Mouse (Mus musculus) CH12.LX (cell line): ENCODE results near the gene Kcnd3. TPM values are rescaled to one million over a fixed set of nuclear protein-coding genes. Genes with fewer than 3 reads are reported as not detected.

Experiments used
- DNase-seq: peaks from one replicate; pipeline ENCODE4 v3.0.0-alpha.2; 2013; ENCODE audit errors: extremely low read depth
- H3K27ac ChIP-seq: 2 replicates; pipeline ENCODE4 v1.5.1; 2012; ENCODE audit warnings: low read depth, mild to moderate bottlenecking, control low read depth, moderate library complexity; ENCODE audit not compliant: insufficient read depth
- H3K27me3 ChIP-seq: replicated peaks from 2 replicates; pipeline ENCODE3; 2012; ENCODE audit warnings: inconsistent platforms
- H3K36me3 ChIP-seq, 2 experiments: replicated peaks in 1 of 2; 2 replicates each; pipeline versions ENCODE3 to v1.6.1; 2012; ENCODE audit warnings: inconsistent platforms in 1 of 2, low read length in 1 of 2, mild to moderate bottlenecking in 1 of 2, mixed read lengths in 1 of 2, moderate library complexity in 1 of 2; ENCODE audit not compliant: control insufficient read depth in 1 of 2, insufficient read depth in 1 of 2
- H3K4me1 ChIP-seq, 2 experiments: 2 replicates each; pipeline ENCODE4 v1.6.1; 2012; ENCODE audit warnings: inconsistent platforms in 1 of 2, moderate library complexity in 1 of 2; ENCODE audit not compliant: insufficient read depth in 2 of 2, control insufficient read depth in 1 of 2
- H3K4me2 ChIP-seq: 2 replicates; pipeline ENCODE4 v1.6.1; 2012; ENCODE audit warnings: low read depth, mild to moderate bottlenecking, control low read depth; ENCODE audit not compliant: poor library complexity, insufficient read depth, severe bottlenecking
- H3K4me3 ChIP-seq, 3 experiments: fragments of 150-350 bp in 1 of 3; sonication (generic) in 1 of 3; replicated peaks in 1 of 3; 2 replicates each; pipeline versions ENCODE3 to v1.5.1; 2011 to 2012; ENCODE audit warnings: low read depth in 2 of 3, low read length in 2 of 3, mild to moderate bottlenecking in 2 of 3, moderate library complexity in 2 of 3, control low read depth in 1 of 3, improper control_type of control experiment in 1 of 3, inconsistent platforms in 1 of 3, mixed read lengths in 1 of 3; ENCODE audit not compliant: poor library complexity in 1 of 3
- H3K79me2 ChIP-seq: replicated peaks from 2 replicates; pipeline ENCODE4 v1.6.1; 2012; ENCODE audit warnings: mild to moderate bottlenecking, moderate library complexity; ENCODE audit not compliant: control insufficient read depth, poor library complexity, insufficient read depth, severe bottlenecking; ENCODE audit errors: extremely low read depth
- H3K9ac ChIP-seq: 2 replicates; pipeline ENCODE4 v1.6.1; 2012; ENCODE audit warnings: low read depth, mild to moderate bottlenecking, control low read depth, moderate library complexity; ENCODE audit not compliant: insufficient read depth
- H3K9me3 ChIP-seq: replicated peaks from 2 replicates; pipeline ENCODE3; 2012; ENCODE audit warnings: low read length, inconsistent platforms, mixed read lengths
- CHD1 ChIP-seq: IDR thresholded peaks from 2 replicates; pipeline ENCODE4 v1.6.1; 2012; ENCODE audit warnings: low read depth, low read length, improper control_type of control experiment, inconsistent platforms
- CTCF ChIP-seq, 2 experiments: IDR thresholded peaks in 1 of 2; conservative IDR thresholded peaks in 1 of 2; 2 replicates each; pipeline ENCODE4 v1.5.1; 2011 to 2012; ENCODE audit warnings: low read depth in 2 of 2, low read length in 2 of 2, improper control_type of control experiment in 1 of 2, inconsistent platforms in 1 of 2, mild to moderate bottlenecking in 1 of 2, moderate library complexity in 1 of 2
- ELF1 ChIP-seq: IDR thresholded peaks from 2 replicates; pipeline ENCODE4 v1.6.1; 2014; ENCODE audit warnings: low read depth, mild to moderate bottlenecking, inconsistent platforms, low read length, improper control_type of control experiment
- ETS1 ChIP-seq: conservative IDR thresholded peaks from 2 replicates; pipeline ENCODE4 v1.6.1; 2012; ENCODE audit warnings: low read depth, mild to moderate bottlenecking, inconsistent platforms, low read length, improper control_type of control experiment, moderate library complexity
- HCFC1 ChIP-seq: IDR thresholded peaks from 2 replicates; pipeline ENCODE4 v1.6.1; 2012; ENCODE audit warnings: low read depth, mild to moderate bottlenecking, inconsistent platforms, low read length, improper control_type of control experiment
- IRF4 ChIP-seq: IDR thresholded peaks from 2 replicates; pipeline ENCODE4 v1.6.1; 2014; ENCODE audit warnings: low read depth, mild to moderate bottlenecking, inconsistent platforms, low read length, improper control_type of control experiment
- JUN ChIP-seq: IDR thresholded peaks from 2 replicates; pipeline ENCODE4 v1.6.1; 2011; ENCODE audit warnings: low read depth, mild to moderate bottlenecking, low read length, improper control_type of control experiment, moderate library complexity; ENCODE audit not compliant: insufficient read depth
- JUND ChIP-seq: conservative IDR thresholded peaks from 2 replicates; pipeline ENCODE4 v1.6.1; 2011; ENCODE audit warnings: low read depth, low read length, improper control_type of control experiment
- MAX ChIP-seq: IDR thresholded peaks from 2 replicates; pipeline ENCODE4 v1.6.1; 2011; ENCODE audit warnings: low read length, improper control_type of control experiment
- MAZ ChIP-seq: IDR thresholded peaks from 2 replicates; pipeline ENCODE4 v1.6.1; 2012; ENCODE audit warnings: low read depth, mild to moderate bottlenecking, inconsistent platforms, low read length, improper control_type of control experiment, moderate library complexity
- MEF2A ChIP-seq: IDR thresholded peaks from 2 replicates; pipeline ENCODE4 v1.6.1; 2014; ENCODE audit warnings: low read depth, mild to moderate bottlenecking, inconsistent platforms, low read length, improper control_type of control experiment, borderline replicate concordance
- MYC ChIP-seq: IDR thresholded peaks from 2 replicates; pipeline ENCODE4 v1.6.1; 2011; ENCODE audit warnings: low read depth, mild to moderate bottlenecking, improper control_type of control experiment, low read length
- PAX5 ChIP-seq: IDR thresholded peaks from 2 replicates; pipeline ENCODE4 v1.6.1; 2012; ENCODE audit warnings: low read length, inconsistent platforms, mixed read lengths
- POLR2A ChIP-seq: IDR thresholded peaks from 2 replicates; pipeline ENCODE4 v1.6.1; 2011; ENCODE audit warnings: low read depth, mild to moderate bottlenecking, improper control_type of control experiment, low read length
- POLR2AphosphoS2 ChIP-seq: IDR thresholded peaks from 2 replicates; pipeline ENCODE4 v1.6.1; 2011; ENCODE audit warnings: low read depth, low read length, improper control_type of control experiment
- RCOR1 ChIP-seq: conservative IDR thresholded peaks from 2 replicates; pipeline ENCODE4 v1.6.1; 2012; ENCODE audit warnings: low read depth, mild to moderate bottlenecking, inconsistent platforms, low read length, improper control_type of control experiment
- SIN3A ChIP-seq: IDR thresholded peaks from 2 replicates; pipeline ENCODE4 v1.6.1; 2012; ENCODE audit warnings: low read length, improper control_type of control experiment, inconsistent platforms
- TCF12 ChIP-seq: IDR thresholded peaks from 2 replicates; pipeline ENCODE4 v1.6.1; 2014; ENCODE audit warnings: low read depth, mild to moderate bottlenecking, inconsistent platforms, low read length, improper control_type of control experiment
- USF1 ChIP-seq: IDR thresholded peaks from 2 replicates; pipeline ENCODE4 v1.6.1; 2014; ENCODE audit warnings: low read depth, mild to moderate bottlenecking, inconsistent platforms, low read length, improper control_type of control experiment
- USF2 ChIP-seq: conservative IDR thresholded peaks from 2 replicates; pipeline ENCODE4 v1.6.1; 2011; ENCODE audit warnings: low read depth, low read length, improper control_type of control experiment
- ZC3H11A ChIP-seq: IDR thresholded peaks from 2 replicates; pipeline ENCODE4 v1.6.1; 2012; ENCODE audit warnings: low read depth, mild to moderate bottlenecking, inconsistent platforms, low read length, improper control_type of control experiment
- ZKSCAN1 ChIP-seq: IDR thresholded peaks from 2 replicates; pipeline ENCODE4 v1.6.1; 2012; ENCODE audit warnings: low read depth, inconsistent platforms, low read length, improper control_type of control experiment, borderline replicate concordance
- ZNF384 ChIP-seq: IDR thresholded peaks from 2 replicates; pipeline ENCODE4 v1.6.1; 2012; ENCODE audit warnings: low read depth, low read length, improper control_type of control experiment, inconsistent platforms
- dilution Hi-C: fragments of 300-500 bp; cut with MboI; formaldehyde crosslinking; loops from 2 replicates; pipeline ENCODE4 v1.14.3; 2020; ENCODE audit warnings: low sequenced_read_pairs; ENCODE audit not compliant: extremely low pct_unique_long_range_greater_than_20kb, extremely low pct_ligation_motif_present
- in situ Hi-C: fragments of 300-500 bp; cut with MboI; formaldehyde crosslinking; loops from 3 replicates; pipeline ENCODE4 v1.14.3; 2019; ENCODE audit warnings: low sequenced_read_pairs, low pct_ligation_motif_present, low pct_unique_long_range_greater_than_20kb, mixed read lengths
- polyA plus RNA-seq: library from polyadenylated mRNA; unstranded; fragments of >175 nt; gene quantifications from 2 replicates; pipeline ENCODE4 v1.2.1, GENCODE M21; 2012; ENCODE audit warnings: low read depth; ENCODE audit not compliant: insufficient read length
- total RNA-seq, 2 experiments: library from RNA; depleted of rRNA; stranded (reverse); fragments of 300-350 nt in 1 of 2; fragments of >200 nt in 1 of 2; gene quantifications; 2 replicates each; pipeline ENCODE4 v1.2.3; 2012 to 2014

Gene Kcnd3
- total and polyA plus RNA-seq, 3 experiments, result not detected

DNA sequence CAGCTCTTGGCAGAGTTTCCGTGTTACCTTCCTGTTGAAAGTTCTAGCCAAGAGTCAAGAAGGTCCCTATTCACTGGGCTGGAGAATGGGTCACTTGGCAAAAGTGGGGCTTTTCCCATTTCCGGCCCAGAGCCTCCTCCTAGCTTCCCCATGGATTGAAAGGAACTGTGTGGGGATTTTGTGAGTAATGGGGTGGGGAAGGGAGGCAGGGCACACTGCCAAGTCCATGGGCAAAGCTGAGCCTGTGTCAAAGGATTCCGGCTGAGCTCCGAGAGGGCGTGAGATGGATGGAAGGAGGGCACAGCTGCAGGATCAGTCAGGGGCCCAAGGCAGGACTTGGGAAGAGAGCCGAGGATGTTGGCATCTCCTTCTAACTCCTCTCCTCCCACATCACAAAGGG is 258.1 kb downstream of the Kcnd3 start:
- no peak overlapping the region for H3K4me3 ChIP-seq
- no peak for TF ChIP-seq IRF4
- TF ChIP-seq RCOR1, result no peak
- TF ChIP-seq PAX5, result no peak
- TF ChIP-seq ZKSCAN1, result no peak
- no peak for TF ChIP-seq TCF12
- TF ChIP-seq MEF2A, result no peak
- TF ChIP-seq SIN3A, result no peak
- TF ChIP-seq JUN, result no peak
- no peak for TF ChIP-seq ELF1
- no peak for TF ChIP-seq ETS1
- H3K9me3 ChIP-seq, result no peaks in the 10 kb centered on the region
- no peak overlapping the region for H3K4me2 ChIP-seq
- no peak overlapping the region for H3K27ac ChIP-seq
- peaks cover 6 to 13% of the 10 kb centered on the region in 2 experiments for H3K36me3 ChIP-seq
- H3K9ac ChIP-seq, result no peak overlapping the region
- H3K4me1 ChIP-seq, result peaks cover 3 to 9% of the 10 kb centered on the region in 2 experiments; a peak in 2 of 4 replicates
- in situ Hi-C loops (no loop called here), dilution Hi-C loops (no loop called here)
- DNase-seq, result no peak
- no peaks in the 10 kb centered on the region for H3K27me3 ChIP-seq
- H3K79me2 ChIP-seq, result peaks cover 4% of the 10 kb centered on the region

DNA sequence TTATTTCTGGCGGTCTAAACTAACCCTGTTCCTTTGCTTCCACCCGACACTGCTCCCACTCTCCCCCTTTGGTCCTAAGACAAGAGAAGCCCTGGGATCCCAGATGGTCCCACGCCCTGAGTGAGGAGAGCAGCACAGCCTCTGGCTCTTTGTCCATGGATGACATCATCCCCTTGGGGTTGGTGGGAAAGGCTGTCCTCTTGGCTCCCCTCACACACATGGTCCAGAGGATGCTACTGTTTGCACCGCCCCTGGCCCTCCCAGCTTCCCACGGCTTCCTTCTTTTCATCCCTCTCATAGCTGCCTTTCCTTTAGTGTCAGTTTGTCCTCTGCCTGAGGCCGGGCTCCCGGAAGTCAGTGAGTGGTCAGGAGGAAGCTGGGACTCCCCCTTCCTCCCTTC is 259.6 kb downstream of the Kcnd3 start:
- DNase-seq, result no peak
- H3K9ac ChIP-seq, result no peak overlapping the region
- no peaks in the 10 kb centered on the region for H3K9me3 ChIP-seq
- H3K4me3 ChIP-seq, result no peak overlapping the region
- in situ Hi-C loops (no loop called here), dilution Hi-C loops (no loop called here)
- H3K27ac ChIP-seq, result no peak overlapping the region
- H3K79me2 ChIP-seq, result peaks cover 4% of the 10 kb centered on the region; the same call in 1 of the 2 replicates
- H3K27me3 ChIP-seq, result no peaks in the 10 kb centered on the region
- TF ChIP-seq USF2 (no peak), CTCF (conservative IDR thresholded peaks at IDR 0.05 in 1 of 2, IDR thresholded peaks at IDR 0.05 in 1 of 2; ENCODE audit: low read depth in 2 of 2, low read length in 2 of 2) (no peak), USF1 (no peak), CHD1 (no peak), POLR2A (no peak), RCOR1 (no peak), ELF1 (no peak), ZNF384 (no peak), MAX (no peak), JUND (no peak), POLR2AphosphoS2 (no peak), MEF2A (no peak), MYC (no peak), ZC3H11A (no peak), HCFC1 (no peak), MAZ (no peak)
- no peak overlapping the region for H3K4me2 ChIP-seq
- H3K4me1 ChIP-seq, result no peaks in the 10 kb centered on the region
- peaks cover 16 to 22% of the 10 kb centered on the region in 2 experiments for H3K36me3 ChIP-seq
